Mouse (Mus musculus) R1 (cell line): Measurements from ENCODE around the gene Alb.

Experiments used
- DNase-seq: peaks from one replicate; pipeline ENCODE4 v3.0.0-alpha.2; 2018; ENCODE audit warnings: low read depth, low spot score

Alb gene

DNA sequence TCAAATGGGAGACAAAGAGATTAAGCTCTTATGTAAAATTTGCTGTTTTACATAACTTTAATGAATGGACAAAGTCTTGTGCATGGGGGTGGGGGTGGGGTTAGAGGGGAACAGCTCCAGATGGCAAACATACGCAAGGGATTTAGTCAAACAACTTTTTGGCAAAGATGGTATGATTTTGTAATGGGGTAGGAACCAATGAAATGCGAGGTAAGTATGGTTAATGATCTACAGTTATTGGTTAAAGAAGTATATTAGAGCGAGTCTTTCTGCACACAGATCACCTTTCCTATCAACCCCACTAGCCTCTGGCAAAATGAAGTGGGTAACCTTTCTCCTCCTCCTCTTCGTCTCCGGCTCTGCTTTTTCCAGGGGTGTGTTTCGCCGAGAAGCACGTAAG, at the start of gene Alb:
TSS of gene Alb (plus strand) at position 279 of the 400 bp plus-strand sequence.
- no peak for DNase-seq

DNA sequence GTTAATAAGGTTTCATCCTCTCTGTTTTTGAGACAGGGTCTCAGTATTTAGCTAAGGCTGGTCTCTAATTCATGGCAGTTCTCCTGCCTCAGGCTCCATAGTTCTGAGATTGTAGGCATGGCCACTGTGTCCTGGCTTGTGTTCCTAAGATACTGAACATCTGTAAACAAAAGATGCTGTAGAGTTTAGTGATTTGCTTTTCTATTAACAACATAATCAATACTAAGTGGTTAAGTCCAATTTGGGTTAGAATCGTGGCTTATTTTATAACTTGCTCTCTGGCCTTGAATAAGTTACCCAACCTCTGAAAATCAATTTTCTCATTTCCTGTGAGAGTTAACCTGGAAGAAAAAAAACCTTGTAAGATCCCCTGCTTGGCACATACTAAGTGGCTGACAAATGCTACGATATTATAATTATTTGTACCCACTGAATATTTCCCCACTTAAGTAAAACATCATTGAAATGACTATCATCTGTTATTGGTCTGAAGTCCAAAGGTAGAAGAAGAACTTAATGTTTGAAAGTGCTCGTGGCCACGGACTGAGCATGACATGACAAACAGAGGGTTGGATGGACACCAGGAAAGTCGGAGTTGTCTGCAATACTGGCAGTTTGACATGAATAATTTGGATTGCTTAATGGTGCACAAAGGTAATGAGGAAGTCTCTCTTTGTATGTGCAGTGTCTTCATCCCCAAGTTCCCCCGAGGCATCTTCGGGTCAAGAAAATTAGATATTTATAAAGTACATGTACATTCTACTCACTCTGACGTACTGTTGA, 46.4 kb upstream of the Alb start:
- DNase-seq: no peak

DNA sequence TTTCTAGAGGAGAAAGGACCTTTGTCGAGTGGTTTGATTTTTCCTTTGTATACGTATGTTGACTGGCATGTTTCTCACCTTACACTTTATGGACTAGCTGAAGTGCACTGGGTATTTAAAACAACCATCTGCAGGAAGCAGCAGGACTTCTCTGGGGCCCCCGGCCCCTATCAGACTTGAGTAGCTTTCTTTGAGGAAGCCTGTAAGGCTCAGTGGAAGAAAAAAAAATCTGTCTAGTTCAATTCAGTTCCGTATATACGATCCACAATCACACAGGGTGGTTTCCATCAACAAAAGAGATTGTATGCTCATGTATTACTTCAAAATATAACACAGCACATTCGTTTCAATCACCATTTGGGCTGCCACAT, 45.8 kb upstream of the Alb start:
- DNase-seq: no peak

DNA sequence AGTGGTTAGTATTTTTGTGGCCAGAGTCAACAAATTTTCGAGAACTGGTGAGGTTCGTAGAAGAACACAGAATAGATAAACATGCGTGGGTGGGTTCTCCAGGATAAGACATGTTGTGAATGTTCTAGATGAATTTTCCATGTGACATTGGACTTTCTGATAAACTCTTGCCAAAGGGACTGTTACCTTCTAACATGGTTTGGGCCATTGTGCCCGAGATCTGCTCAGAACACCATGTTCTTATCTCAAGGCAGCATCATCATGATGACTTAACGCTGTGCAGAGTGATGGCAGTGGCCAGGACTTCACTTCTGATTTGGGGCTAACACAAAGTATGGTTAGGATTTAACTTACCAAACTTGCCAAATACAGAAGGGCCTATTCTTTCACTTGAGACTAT, 36.1 kb upstream of the Alb start:
- DNase-seq: no peak

DNA sequence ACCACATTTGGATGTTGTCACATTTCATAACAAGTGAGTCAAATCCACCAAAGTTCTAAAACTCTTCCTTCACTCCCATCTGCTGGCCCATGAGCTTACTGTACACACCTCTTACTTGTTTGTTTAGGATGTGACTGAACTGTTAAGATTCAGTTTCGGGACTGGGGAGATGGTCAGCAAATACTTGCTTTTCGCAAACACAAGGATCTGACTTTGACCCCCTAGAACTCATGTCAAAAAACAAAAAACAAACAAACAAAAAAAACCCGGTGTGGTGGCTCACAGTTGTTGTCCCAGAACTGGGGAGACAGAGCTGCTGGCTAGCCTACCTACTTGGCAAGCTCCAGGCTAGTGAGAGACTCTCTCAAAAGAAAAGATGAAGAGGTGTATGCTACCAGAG, 35.5 kb upstream of the Alb start:
- no peak for DNase-seq

DNA sequence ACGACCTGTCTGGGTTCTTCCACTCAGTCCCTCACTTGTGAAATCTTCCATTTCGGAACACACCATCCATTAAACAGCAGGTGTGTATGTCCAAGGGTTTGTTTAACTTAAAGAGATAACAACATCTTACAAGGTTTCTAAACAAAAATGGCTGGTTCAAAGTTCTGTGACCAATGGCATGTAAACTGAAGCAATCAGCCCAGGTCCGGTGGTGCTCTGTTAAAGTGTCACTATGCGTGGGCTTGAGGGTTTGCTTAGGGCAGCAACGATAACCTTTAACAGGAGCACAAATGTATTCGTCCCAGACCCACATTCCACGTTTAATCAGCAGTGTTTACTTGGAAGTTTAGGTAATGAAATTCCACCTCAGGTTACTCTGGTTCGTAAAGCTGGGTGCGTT, 29.6 kb upstream of the Alb start:
- DNase-seq: no peak

DNA sequence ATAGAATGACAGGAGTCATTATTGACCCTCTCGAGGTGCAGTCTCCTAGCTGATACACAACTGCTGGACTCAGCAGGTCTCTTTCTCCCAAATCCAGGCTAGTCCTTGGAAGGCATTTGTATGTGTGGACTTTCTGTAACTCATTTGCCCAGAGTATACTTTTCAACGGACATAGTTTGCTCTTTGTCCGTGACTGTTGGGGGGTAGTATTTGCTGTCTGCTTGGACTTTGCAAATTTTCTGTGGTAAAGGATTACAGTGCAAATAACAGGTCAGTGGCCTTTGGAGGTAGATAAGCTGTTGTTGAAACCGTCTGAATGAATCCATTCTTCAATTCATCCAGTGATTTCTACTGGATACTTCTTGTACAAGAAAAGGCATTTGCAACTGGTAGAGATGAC, 21.5 kb upstream of the Alb start:
- DNase-seq: no peak

DNA sequence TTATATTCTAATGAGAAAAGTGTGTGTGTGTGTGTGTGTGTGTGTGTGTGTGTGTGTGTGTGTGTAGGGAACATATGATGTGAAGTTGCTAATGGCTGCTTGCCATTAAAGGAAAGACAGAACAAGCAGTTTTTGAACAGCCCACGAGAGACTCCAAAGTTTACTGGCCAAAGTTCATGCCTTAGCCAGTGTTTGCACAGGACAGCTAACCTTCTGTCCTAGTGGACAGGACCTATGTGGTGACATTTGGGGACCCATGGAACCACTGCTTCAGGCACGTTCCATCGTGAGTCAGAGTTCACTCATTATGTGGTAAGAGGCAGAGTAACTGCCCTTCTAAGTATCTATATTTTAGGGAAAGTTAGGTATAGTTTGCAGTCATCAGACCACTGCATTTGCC, 13.1 kb upstream of the Alb start:
- DNase-seq: no peak

DNA sequence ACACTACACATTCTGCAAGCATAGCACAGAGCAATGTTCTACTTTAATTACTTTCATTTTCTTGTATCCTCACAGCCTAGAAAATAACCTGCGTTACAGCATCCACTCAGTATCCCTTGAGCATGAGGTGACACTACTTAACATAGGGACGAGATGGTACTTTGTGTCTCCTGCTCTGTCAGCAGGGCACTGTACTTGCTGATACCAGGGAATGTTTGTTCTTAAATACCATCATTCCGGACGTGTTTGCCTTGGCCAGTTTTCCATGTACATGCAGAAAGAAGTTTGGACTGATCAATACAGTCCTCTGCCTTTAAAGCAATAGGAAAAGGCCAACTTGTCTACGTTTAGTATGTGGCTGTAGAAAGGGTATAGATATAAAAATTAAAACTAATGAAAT, 10.7 kb upstream of the Alb start:
- DNase-seq: no peak

DNA sequence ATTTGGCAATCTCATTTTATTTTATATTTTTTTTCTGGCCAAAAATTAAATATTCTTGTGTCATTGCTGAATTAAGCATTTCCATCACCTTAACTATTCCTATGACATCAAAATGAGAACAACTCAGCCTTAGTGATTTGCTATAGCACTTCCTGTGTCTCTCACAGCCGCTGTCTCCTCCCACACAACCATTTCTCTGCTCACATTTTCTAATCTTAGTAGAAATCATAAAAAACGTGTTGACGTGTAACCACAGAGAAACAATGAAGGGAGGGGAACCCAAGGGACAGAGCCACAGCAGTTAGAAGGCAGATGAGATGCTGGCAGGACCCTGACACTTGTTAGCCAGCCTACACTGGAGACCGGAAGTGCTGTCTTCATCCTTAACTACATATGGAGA, 8.0 kb upstream of the Alb start:
- no peak for DNase-seq

DNA sequence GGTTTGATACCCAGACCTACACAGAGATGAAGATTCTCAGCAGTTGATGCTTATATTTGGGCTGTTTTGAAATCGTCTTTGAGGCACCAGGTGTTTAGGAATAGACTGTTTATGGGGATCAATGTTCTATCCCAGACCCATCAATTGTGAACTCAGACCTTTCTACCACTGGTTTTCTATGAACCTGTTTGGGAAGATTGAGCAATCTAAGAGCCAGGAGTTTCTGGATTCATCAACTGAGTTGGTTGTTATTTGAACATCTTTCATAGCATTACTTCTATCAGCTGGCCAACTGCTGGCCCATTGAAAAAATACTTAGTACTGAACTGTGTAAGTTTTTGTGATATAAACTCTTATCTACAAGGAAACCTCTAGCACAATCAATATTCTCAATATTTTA, 3.5 kb upstream of the Alb start:
- no peak for DNase-seq

DNA sequence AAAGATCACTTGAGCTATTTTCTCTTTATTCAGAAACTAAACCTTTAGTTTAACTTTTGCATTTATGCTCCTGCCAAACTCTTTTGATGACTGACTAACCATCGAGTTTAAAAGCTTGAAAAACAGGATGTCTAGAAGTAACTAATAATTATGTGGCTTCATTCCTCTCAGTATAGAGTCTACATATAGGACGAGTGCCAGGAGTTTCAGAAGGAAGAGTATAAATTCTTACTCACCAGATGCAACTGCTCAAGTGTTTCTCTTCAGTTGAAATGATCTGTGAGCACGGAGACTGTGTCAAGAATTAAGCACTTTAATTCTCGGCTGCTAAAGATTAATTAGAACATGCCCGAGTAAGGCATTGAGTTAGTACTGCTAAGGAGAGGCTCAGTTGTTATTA, 2.0 kb upstream of the Alb start:
- no peak for DNase-seq

DNA sequence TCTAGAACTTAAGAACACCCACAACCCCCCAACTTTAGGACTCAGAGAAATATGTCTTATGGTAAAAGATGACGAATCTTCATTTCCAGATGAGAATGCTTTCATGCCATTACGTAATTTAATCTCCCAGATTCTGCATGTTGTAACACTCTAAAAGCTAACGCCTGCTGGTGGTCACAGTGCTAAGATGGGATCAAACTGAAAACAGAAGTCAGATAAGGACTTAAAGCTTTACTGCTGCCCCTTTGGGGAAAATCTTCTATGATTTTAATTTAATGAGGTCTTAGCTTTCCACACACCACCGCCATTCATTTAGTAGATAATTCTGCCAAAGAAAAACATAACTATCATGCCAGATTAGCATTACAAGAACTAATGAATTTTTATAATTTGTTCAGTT, 6.1 kb downstream of the Alb start:
- no peak for DNase-seq

DNA sequence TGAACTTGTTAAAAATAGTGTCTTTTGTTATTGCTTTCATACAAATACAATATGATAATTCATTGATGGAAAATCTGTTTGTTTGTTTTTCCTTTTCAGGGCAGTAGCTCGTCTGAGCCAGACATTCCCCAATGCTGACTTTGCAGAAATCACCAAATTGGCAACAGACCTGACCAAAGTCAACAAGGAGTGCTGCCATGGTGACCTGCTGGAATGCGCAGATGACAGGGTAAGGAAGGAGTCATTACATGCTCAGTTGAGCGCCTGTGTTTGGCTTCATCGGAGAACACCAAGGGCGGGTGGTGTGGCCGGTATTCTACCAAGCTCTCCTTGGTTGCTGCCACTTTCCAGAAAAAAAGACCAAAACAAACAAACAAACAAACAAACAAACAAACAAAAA, 6.5 kb downstream of the Alb start:
- no peak for DNase-seq

DNA sequence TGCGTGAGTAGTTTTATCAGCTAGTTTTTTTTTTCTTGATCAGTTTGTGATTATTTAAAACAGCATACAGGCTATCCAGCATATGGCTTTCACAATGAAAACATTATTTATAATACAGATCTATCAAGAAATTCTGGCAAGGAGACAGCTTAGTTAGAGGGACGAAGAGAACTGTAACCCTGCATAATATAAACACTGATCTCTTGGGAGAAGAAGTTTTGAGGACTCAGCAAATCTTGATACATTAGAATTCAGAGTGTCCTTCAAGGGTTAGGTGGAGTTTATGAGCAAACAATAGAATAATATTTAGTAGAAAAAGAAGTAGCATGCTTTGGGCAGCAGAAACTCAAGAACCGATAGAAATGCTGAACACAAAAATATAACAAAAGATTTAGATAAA, 10.1 kb downstream of the Alb start:
- no peak for DNase-seq

DNA sequence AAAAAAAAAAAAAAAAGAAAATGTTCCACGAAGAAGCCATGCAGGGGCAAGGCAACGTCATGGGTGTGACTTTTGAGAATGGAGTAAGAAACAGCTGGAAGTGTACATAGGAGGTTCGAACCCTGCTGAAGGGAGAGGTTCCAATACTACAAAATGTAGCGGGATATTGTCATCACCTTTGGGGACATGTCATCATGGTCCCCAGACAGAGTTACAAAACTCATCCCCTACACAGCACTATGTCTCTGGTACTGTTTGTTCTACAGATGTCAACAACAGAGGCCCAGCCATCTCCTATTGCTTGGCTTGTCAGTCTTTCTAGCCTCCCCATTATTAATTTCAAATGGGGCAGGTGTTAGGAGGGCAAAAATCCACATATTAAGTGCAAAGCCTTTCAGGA, 13.2 kb downstream of the Alb start:
- no peak for DNase-seq

DNA sequence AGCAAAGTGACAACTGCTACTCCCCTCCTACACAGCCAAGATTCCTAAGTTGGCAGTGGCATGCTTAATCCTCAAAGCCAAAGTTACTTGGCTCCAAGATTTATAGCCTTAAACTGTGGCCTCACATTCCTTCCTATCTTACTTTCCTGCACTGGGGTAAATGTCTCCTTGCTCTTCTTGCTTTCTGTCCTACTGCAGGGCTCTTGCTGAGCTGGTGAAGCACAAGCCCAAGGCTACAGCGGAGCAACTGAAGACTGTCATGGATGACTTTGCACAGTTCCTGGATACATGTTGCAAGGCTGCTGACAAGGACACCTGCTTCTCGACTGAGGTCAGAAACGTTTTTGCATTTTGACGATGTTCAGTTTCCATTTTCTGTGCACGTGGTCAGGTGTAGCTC, 13.7 kb downstream of the Alb start:
- DNase-seq: no peak

DNA sequence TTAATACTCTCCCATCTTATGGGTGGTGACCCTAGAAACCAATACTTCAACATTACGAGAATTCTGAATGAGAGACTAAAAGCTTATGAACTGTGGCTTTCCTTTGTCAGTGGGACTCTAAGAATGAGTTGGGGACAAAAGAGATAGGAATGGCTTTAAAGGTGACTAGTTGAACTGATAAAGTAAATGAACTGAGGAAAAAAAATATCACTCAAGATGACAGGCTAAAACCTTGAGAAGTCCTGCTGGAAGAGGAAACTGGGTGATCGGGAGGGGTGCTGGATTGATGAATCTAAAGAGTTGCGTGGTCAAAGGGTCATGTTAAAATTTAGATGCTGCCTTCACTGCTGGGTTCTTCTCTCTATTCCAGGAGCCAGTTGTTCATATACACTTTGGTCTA, 16.0 kb downstream of the Alb start:
- DNase-seq: no peak

DNA sequence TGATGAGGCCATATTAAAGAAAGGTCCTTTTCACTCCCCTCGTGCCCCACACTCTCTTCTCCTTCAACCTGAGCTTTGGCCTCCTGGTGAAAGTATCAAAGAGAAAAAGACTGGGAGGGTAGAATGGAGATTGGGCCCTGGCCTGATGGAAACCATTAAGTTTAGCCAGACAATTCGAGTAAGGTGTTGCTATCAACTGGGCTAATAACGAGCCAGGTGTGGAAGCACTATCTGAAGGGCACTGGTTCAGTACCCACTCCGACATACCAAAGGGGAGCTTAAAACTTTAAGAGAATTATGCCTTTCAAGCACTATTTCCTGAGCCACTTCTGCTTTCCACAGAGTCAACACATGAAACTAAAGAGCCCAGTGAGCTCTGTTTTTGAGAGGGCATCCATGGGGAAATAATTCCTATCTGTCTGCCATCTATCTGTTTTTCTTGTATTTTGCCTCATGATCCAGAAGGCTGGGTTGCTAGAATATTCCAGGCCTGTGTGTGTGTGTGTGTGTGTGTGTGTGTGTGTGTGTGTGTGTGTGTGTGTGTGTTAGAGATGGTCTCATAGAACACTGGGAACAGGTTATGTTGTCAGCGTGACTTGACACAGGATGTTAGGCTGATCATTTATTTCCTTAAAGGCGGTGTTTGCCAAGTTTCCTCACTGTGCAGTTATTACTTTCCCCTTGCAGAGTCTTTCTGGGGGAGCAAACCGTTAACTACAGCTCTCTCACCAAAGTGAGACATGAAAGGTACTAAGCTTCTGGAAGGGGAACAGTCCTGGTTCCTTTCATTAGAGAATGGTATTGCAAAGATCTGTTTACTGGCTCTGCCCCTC, 16.8 kb downstream of the Alb start:
- DNase-seq: no peak

DNA sequence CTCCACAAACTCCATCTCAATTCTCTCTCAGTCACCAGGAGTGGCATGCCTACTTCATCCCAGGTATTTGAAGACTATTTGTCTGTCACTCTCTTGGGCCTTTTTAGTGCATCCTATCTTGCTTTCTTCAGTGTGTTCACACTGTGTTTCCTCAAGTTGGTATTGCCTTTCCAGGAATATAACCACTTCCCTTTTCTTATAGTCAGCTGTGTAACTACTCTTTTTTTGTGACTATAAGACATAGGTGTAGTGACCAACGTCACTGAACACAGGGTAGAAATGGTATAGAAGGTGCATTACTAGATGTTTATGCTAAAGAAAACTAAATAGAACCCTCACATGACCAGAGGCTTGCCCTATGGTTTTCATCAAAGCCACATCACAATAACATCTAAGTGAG, 18.2 kb downstream of the Alb start:
- DNase-seq: no peak

DNA sequence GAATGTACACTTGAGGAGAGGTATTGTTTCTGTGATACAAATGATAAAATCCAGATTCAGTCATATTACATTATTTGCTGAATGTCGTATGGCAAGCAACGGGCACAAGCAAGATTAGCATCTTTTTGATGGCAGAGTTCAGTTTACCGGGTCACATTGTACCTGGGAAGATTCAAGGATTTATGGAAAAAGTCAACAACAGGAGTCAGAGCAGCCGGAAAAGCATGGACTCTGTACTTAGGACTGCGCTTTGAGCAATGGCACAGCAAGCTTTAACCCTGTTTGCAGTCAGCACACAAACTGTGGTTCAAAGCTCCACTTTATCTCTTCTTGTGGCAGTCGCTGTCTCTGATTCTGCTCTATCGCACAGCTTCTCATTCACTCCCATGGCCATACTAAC, 24.9 kb downstream of the Alb start:
- no peak for DNase-seq

DNA sequence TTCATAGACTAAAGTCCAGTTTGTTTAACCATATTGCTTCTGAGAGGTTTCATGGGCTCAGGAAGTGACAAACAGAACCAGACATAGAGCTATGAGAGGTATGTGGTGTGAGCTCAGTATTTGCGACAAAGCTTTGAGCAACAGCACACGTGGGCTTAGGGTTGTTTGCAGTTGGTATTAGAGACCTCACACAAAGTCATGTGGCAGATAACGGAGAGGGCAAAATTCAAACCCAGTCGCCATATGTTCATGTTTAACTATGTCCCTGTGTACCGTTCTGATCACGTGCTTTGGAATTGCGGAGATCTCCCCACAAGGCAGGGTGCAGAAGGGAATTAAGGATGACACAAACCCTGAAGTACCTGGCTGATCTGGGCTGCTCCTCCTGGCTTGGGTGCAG, 27.6 kb downstream of the Alb start:
- DNase-seq: no peak

DNA sequence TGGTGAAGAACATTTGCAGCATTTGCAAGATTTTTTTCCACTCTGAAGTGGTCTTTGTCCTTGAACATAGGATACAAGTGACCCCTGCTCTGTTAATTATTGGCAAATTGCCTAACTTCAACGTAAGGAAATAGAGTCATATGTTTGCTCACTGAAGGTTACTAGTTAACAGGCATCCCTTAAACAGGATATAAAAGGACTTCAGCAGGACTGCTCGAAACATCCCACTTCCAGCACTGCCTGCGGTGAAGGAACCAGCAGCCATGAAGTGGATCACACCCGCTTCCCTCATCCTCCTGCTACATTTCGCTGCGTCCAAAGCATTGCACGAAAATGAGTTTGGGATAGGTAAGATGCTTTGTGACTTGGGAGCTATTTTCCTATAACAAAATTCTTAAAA, 29.8 kb downstream of the Alb start, which contains the start of gene Afp:
TSS of gene Afp (plus strand) at position 220 of the 400 bp plus-strand sequence.
- no peak for DNase-seq
